Mouse (Mus musculus) liver, postnatal 0 days (tissue): ENCODE data around the gene Vps26c. TPM values are rescaled to one million over a fixed set of nuclear protein-coding genes. Genes with fewer than 3 reads are reported as not detected.

Source experiments
- ATAC-seq: fragments of 200-750 bp; cut with Nextera tagmentation; 2 replicates; pipeline ENCODE4 v1.8.0; 2017; ENCODE audit warnings: mild to moderate bottlenecking, moderate library complexity
- DNase-seq: peaks from one replicate; pipeline ENCODE4 v3.0.0-alpha.2; 2016
- H3K27ac ChIP-seq: fragments of 300-500 bp; sonication (generic); 2 replicates; pipeline ENCODE4 v1.5.1; 2014; ENCODE audit warnings: antibody characterized with exemption, moderate library complexity, mild to moderate bottlenecking, low read depth
- H3K27me3 ChIP-seq: fragments of 300-500 bp; sonication (generic); 2 replicates; pipeline ENCODE4 v1.6.1; 2014; ENCODE audit warnings: low read length, control low read depth, mixed read lengths; ENCODE audit not compliant: insufficient read depth
- H3K36me3 ChIP-seq: fragments of 300-500 bp; sonication (generic); replicated peaks from 2 replicates; pipeline ENCODE4 v1.6.1; 2014; ENCODE audit warnings: mild to moderate bottlenecking, control low read depth, low read length, moderate library complexity, mixed read lengths; ENCODE audit not compliant: insufficient read depth
- H3K4me1 ChIP-seq: fragments of 300-500 bp; sonication (generic); 2 replicates; pipeline ENCODE4 v1.6.1; 2014; ENCODE audit warnings: antibody characterized with exemption, mild to moderate bottlenecking, control low read depth; ENCODE audit not compliant: insufficient read depth
- H3K4me2 ChIP-seq: fragments of 300-500 bp; sonication (generic); 2 replicates; pipeline ENCODE4 v1.6.1; 2014; ENCODE audit warnings: low read depth, mild to moderate bottlenecking, low read length, moderate library complexity, mixed read lengths
- H3K4me3 ChIP-seq: fragments of 300-500 bp; sonication (generic); 2 replicates; pipeline ENCODE4 v1.5.1; 2014; ENCODE audit warnings: low read depth, low read length
- H3K9ac ChIP-seq: fragments of 300-500 bp; sonication (generic); replicated peaks from 2 replicates; pipeline ENCODE4 v1.6.1; 2014; ENCODE audit warnings: mild to moderate bottlenecking, moderate library complexity
- H3K9me3 ChIP-seq: fragments of 300-500 bp; sonication (generic); 2 replicates; pipeline ENCODE4 v1.6.1; 2016; ENCODE audit warnings: mild to moderate bottlenecking, control low read depth, low read length, mixed read lengths
- CTCF ChIP-seq: sonication (generic); IDR thresholded peaks from 2 replicates; pipeline ENCODE4 v1.5.1; 2016; ENCODE audit warnings: antibody characterized with exemption, low read depth
- EP300 ChIP-seq: IDR thresholded peaks from 2 replicates; pipeline ENCODE4 v1.6.1; 2016; ENCODE audit warnings: antibody characterized with exemption, low read depth, mild to moderate bottlenecking
- WGBS: fragments of 180-500 bp; shearing (Covaris S2); extraction: QIAGEN DNeasy Blood & Tissue Kit; methylation state at CpG from one replicate; pipeline ENCODE4 v1.1.7; 2014; ENCODE audit not compliant: insufficient replicate concordance; 5-methylcytosine and 5-hydroxymethylcytosine counted together
- polyA plus RNA-seq: library from polyadenylated mRNA; unstranded; fragments of >200 nt; fragmentation: Nextera tagmentation; extraction: Ambion mirVana; gene quantifications from 2 replicates; pipeline ENCODE4 v1.2.1, GENCODE M21; 2015

The Vps26c gene
- polyA plus RNA-seq, 1 experiment from 2014 or later: 16.4 TPM

GRCm38 (mm10) chr16:94449151-94449550, 77.5 kb downstream of the Vps26c start:
- Histone ChIP-seq H3K36me3 (peaks cover 24% of the 10 kb centered on the region), H3K9ac (no peak overlapping the region), H3K27me3 (no peaks in the 10 kb centered on the region), H3K4me1 (peaks cover 11% of the 10 kb centered on the region), H3K4me3 (no peak overlapping the region), H3K4me2 (peak overlapping the region; percentile 38), H3K9me3 (no peaks in the 10 kb centered on the region), H3K27ac (peak overlapping the region; percentile 67)
- TF ChIP-seq EP300: no peak
- TF ChIP-seq CTCF: peak; percentile 55
- WGBS: 56% methylated on average over 8 of the region's 8 CpGs
- DNase-seq: peak; percentile 21
- peak; percentile 74 for ATAC-seq

Other genes starting within 250 kb of the Vps26c start
- gene Hlcs, start 213.3 kb downstream of the Vps26c start, polyA plus RNA-seq: 2.3 and 2.9 TPM in 2 replicates
- 1.4 and 2.1 TPM in 2 replicates for gene Ripply3, start 198.4 kb downstream of the Vps26c start, polyA plus RNA-seq
- gene Ttc3, start 156.2 kb downstream of the Vps26c start, polyA plus RNA-seq: 16.1 and 17.4 TPM in 2 replicates
- gene Pigp, start 155.0 kb downstream of the Vps26c start, polyA plus RNA-seq: 84.6 and 95.6 TPM in 2 replicates
- gene Dyrk1a, start 43.2 kb upstream of the Vps26c start, polyA plus RNA-seq: 3.7 and 3.9 TPM in 2 replicates